In genomic region chr5:57474978-57475377, GRCm38 (mm10) we compare ENCODE assay signal across 21 mouse cellular contexts.
A peak's percentile ranks its signal among the peaks of the same experiment; 100 is the strongest.
DNase-seq lines count a peak whose midpoint lies in the region; ATAC-seq lines count a peak whose summit lies in the region.
"Had no signal": no experiment of that assay in that cellular context is flagged by ENCODE, and none has a peak within 500 bp of the region (broad histone marks: within the 10 kb centered on the region; RNA-seq: fewer than 3 reads in every experiment).

No protein-coding gene starts in this region.

- WGBS in forebrain, embryonic 16.5 days, result 6% methylated on average over 3 of the region's 3 CpGs
- 6% methylated on average over 3 of the region's 3 CpGs for WGBS in midbrain, embryonic 15.5 days
- WGBS in limb, embryonic 10.5 days, result 87% methylated on average over 3 of the region's 3 CpGs

- H3K4me2 ChIP-seq in forebrain, embryonic 16.5 days (ENCODE audit: low read length), result no peak overlapping the region
- no peak overlapping the region for H3K4me2 ChIP-seq in midbrain, embryonic 15.5 days
- H3K4me2 ChIP-seq: embryonic facial prominence, embryonic 13.5 days; stomach, embryonic 15.5 days had no signal

- peak; percentile 97 for ATAC-seq in forebrain, embryonic 16.5 days
- peak; percentile 91 for ATAC-seq in midbrain, embryonic 15.5 days (replicated peaks)
- ATAC-seq: intestine, embryonic 16.5 days had no signal

- H3K4me3 ChIP-seq in forebrain, embryonic 16.5 days (replicated peaks; ENCODE audit: low read length), result no peak overlapping the region
- H3K4me3 ChIP-seq in midbrain, embryonic 15.5 days, result no peak overlapping the region
- H3K4me3 ChIP-seq in limb, embryonic 10.5 days, result no peak overlapping the region
- H3K4me3 ChIP-seq: embryonic facial prominence, embryonic 13.5 days; heart, embryonic 10.5 days; left cerebral cortex, adult 2 months; stomach, embryonic 15.5 days had no signal

- H3K9me3 ChIP-seq in forebrain, embryonic 16.5 days (ENCODE audit: control insufficient read depth, low read length), result no peaks in the 10 kb centered on the region
- H3K9me3 ChIP-seq in midbrain, embryonic 15.5 days, result no peaks in the 10 kb centered on the region
- H3K9me3 ChIP-seq in limb, embryonic 10.5 days (replicated peaks), result no peaks in the 10 kb centered on the region
- H3K9me3 ChIP-seq: embryonic facial prominence, embryonic 13.5 days; heart, embryonic 10.5 days; stomach, embryonic 15.5 days had no signal

- peak; percentile 4 for DNase-seq in embryo, embryonic 10 days (ENCODE audit: low spot score)
- DNase-seq in embryo, embryonic 9.5 days (ENCODE audit: extremely low spot score), result no peak
- peak; percentile 11 for DNase-seq in brain, adult 2 months (ENCODE audit: low read depth, low spot score)
- no peak for DNase-seq in gastrocnemius, postnatal 4 days (ENCODE audit: low spot score in 2 of 2)
- no peak for DNase-seq in limb, embryonic 10.5 days (ENCODE audit: low spot score)
- no peak for DNase-seq in right cerebral cortex, adult 18-20 months
- DNase-seq: adrenal gland, postnatal 14 days; cerebellum, postnatal 14 days; gastrocnemius, postnatal 14 days; heart, postnatal 14 days; kidney, postnatal 10 days; lung, adult 18-20 months had no signal

- no peak overlapping the region for H3K9ac ChIP-seq in forebrain, embryonic 16.5 days (replicated peaks; ENCODE audit: low read depth, low read length)
- H3K9ac ChIP-seq in midbrain, embryonic 15.5 days, result no peak overlapping the region
- H3K9ac ChIP-seq: embryonic facial prominence, embryonic 13.5 days; stomach, embryonic 15.5 days had no signal

- H3K4me1 ChIP-seq in forebrain, embryonic 16.5 days (replicated peaks; ENCODE audit: control insufficient read depth, insufficient read depth, low read length), result no peaks in the 10 kb centered on the region; the same call in 1 of the 2 replicates
- no peaks in the 10 kb centered on the region for H3K4me1 ChIP-seq in midbrain, embryonic 15.5 days
- no peaks in the 10 kb centered on the region for H3K4me1 ChIP-seq in limb, embryonic 10.5 days
- H3K4me1 ChIP-seq: embryonic facial prominence, embryonic 13.5 days; heart, embryonic 10.5 days; stomach, embryonic 15.5 days had no signal

- H3K27ac ChIP-seq in forebrain, embryonic 16.5 days (ENCODE audit: low read length), result no peak overlapping the region
- H3K27ac ChIP-seq in midbrain, embryonic 15.5 days, result no peak overlapping the region
- no peak overlapping the region for H3K27ac ChIP-seq in limb, embryonic 10.5 days
- H3K27ac ChIP-seq: embryonic facial prominence, embryonic 13.5 days; heart, embryonic 10.5 days; left cerebral cortex, adult 2 months; macrophage; stomach, embryonic 15.5 days had no signal

- H3K27me3 ChIP-seq in forebrain, embryonic 16.5 days (replicated peaks; ENCODE audit: control insufficient read depth, insufficient read depth, low read length), result no peaks in the 10 kb centered on the region
- H3K27me3 ChIP-seq in midbrain, embryonic 15.5 days (replicated peaks), result no peaks in the 10 kb centered on the region
- no peaks in the 10 kb centered on the region for H3K27me3 ChIP-seq in limb, embryonic 10.5 days (ENCODE audit: low read depth, poor library complexity, severe bottlenecking)
- H3K27me3 ChIP-seq: CH12.LX; embryonic facial prominence, embryonic 13.5 days; stomach, embryonic 15.5 days had no signal

- no peaks in the 10 kb centered on the region for H3K36me3 ChIP-seq in forebrain, embryonic 16.5 days (ENCODE audit: control insufficient read depth, insufficient read depth)
- no peaks in the 10 kb centered on the region for H3K36me3 ChIP-seq in midbrain, embryonic 15.5 days (replicated peaks)
- H3K36me3 ChIP-seq in limb, embryonic 10.5 days, result no peaks in the 10 kb centered on the region
- H3K36me3 ChIP-seq: embryonic facial prominence, embryonic 13.5 days; heart, embryonic 10.5 days; stomach, embryonic 15.5 days had no signal

Comparison
In these comparisons a context has a peak if more than half of its experiments do, and no peak if none do; other contexts are left out.
1. DNase-seq: peak in embryo, embryonic 10 days (single experiment) and brain, adult 2 months (single experiment); none in embryo, embryonic 9.5 days (single experiment), gastrocnemius, postnatal 4 days (0 of 2), limb, embryonic 10.5 days (single experiment) and right cerebral cortex, adult 18-20 months (single experiment).